Mouse (Mus musculus): Measurements from ENCODE around the gene Exosc5.
A peak's percentile ranks its signal among the peaks of the same experiment; 100 is the strongest.

DNA sequence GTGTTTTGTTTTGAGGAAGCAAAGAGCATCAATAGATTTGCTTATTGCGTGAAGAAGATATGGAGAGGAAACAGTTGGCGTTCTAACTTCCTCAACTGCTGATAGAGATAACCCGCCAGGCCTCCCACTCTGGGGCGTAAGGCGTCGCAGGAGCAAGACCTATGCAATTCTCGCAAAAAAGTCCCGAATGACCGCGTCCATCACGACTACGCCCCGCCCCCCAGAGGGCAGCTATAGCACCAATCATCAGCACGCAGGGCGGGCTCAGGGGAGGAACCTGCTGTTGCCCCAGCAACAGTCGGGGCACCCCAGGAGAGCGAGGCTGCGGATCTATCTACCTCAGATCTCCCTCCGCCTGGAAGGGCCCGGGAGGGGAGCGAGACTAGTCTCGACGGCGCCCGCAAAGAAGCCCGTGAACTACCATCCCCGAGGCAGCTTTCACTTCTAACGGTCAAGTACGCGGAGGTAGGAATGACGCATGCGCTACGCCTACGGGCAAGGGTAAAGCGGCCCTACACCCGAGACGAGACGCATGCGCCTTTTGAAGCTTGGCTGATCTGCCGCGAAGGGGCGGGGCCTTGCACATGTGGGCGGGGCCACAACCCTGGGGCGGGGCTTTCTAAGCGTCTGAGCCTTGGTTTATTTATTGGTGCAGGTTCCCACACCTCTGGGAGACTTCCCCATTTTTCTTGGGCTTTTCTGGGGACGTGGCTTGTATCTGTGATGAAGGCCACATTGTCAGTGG is 21.7 kb downstream of the Exosc5 start, which contains the start of gene B9d2:
- no peak for TF ChIP-seq CTCF (IDR thresholded peaks at IDR 0.05; ENCODE audit: low read depth, low read length)
- TF ChIP-seq POLR2A (IDR thresholded peaks at IDR 0.05; ENCODE audit: insufficient read depth, low read length): peak; percentile 57
- no peak for TF ChIP-seq EP300 (IDR thresholded peaks at IDR 0.05; ENCODE audit: insufficient read depth, low read depth, low read length)

Data from ES-Bruce4 (cell line).